Mouse (Mus musculus): ENCODE results near the gene Egr4. TPM values are rescaled to one million over a fixed set of nuclear protein-coding genes. Genes with fewer than 3 reads are reported as not detected.

The Egr4 gene
- polyA plus RNA-seq, 1 experiment from 2014 or later = not detected

GRCm38 (mm10) chr6:85491606-85492005 lies 21.8 kb downstream of the Egr4 start:
- no peak for ATAC-seq (ENCODE audit: insufficient read depth)
- no peak overlapping the region for H3K4me2 ChIP-seq
- H3K36me3 ChIP-seq (replicated peaks) = no peaks in the 10 kb centered on the region
- H3K9me3 ChIP-seq (replicated peaks) = no peaks in the 10 kb centered on the region
- no peaks in the 10 kb centered on the region for H3K4me1 ChIP-seq (replicated peaks)
- 0 out of 2 replicates have a peak, but pooled peaks cover 4% of the 10 kb centered on the region for H3K27me3 ChIP-seq
- H3K27ac ChIP-seq (replicated peaks) = no peak overlapping the region
- H3K4me3 ChIP-seq (replicated peaks) = no peak overlapping the region
- WGBS (ENCODE audit: insufficient replicate concordance) = 48% methylated on average over 3 of the region's 3 CpGs
- no peak overlapping the region for H3K9ac ChIP-seq

GRCm38 (mm10) chr6:85490252-85490651 lies 23.1 kb downstream of the Egr4 start:
- no peak overlapping the region for H3K4me2 ChIP-seq
- no peaks in the 10 kb centered on the region for H3K4me1 ChIP-seq (replicated peaks)
- no peak overlapping the region for H3K27ac ChIP-seq (replicated peaks)
- 63% methylated on average over 4 of the region's 4 CpGs for WGBS (ENCODE audit: insufficient replicate concordance)
- H3K9me3 ChIP-seq (replicated peaks) = no peaks in the 10 kb centered on the region
- H3K9ac ChIP-seq = no peak overlapping the region
- H3K27me3 ChIP-seq = peaks cover 18% of the 10 kb centered on the region
- no peak for ATAC-seq (ENCODE audit: insufficient read depth)
- H3K4me3 ChIP-seq (replicated peaks) = no peak overlapping the region
- no peaks in the 10 kb centered on the region for H3K36me3 ChIP-seq (replicated peaks)

- Histone ChIP-seq H3K9ac (no peak overlapping the region), H3K36me3 (replicated peaks) (no peaks in the 10 kb centered on the region), H3K4me1 (replicated peaks) (no peaks in the 10 kb centered on the region), H3K4me3 (replicated peaks) (no peak overlapping the region), H3K27me3 (peaks cover 23% of the 10 kb centered on the region), H3K4me2 (no peak overlapping the region), H3K9me3 (replicated peaks) (no peaks in the 10 kb centered on the region), H3K27ac (replicated peaks) (no peak overlapping the region)
- WGBS (ENCODE audit: insufficient replicate concordance) = 53% methylated on average over 3 of the region's 3 CpGs
- no peak for ATAC-seq (ENCODE audit: insufficient read depth)
These were observed 23.7 kb downstream of the Egr4 start for GRCm38 (mm10) chr6:85489717-85490116.

- no peak overlapping the region for H3K4me2 ChIP-seq
- H3K9me3 ChIP-seq (replicated peaks) = no peaks in the 10 kb centered on the region
- no peaks in the 10 kb centered on the region; the same call in 1 of the 2 replicates for H3K4me1 ChIP-seq (replicated peaks)
- no peak for ATAC-seq (ENCODE audit: insufficient read depth)
- no peak overlapping the region for H3K9ac ChIP-seq
- H3K36me3 ChIP-seq (replicated peaks) = no peaks in the 10 kb centered on the region
- no peak overlapping the region for H3K27ac ChIP-seq (replicated peaks)
- 63% methylated on average over 4 of the region's 4 CpGs for WGBS (ENCODE audit: insufficient replicate concordance)
- no peak overlapping the region for H3K4me3 ChIP-seq (replicated peaks)
- peaks cover 35% of the 10 kb centered on the region for H3K27me3 ChIP-seq
These were observed 24.9 kb downstream of the Egr4 start for GRCm38 (mm10) chr6:85488510-85488909.

- no peak overlapping the region for H3K4me2 ChIP-seq
- H3K4me3 ChIP-seq (replicated peaks) = no peak overlapping the region
- peaks cover 61% of the 10 kb centered on the region for H3K27me3 ChIP-seq
- no peaks in the 10 kb centered on the region for H3K36me3 ChIP-seq (replicated peaks)
- WGBS (ENCODE audit: insufficient replicate concordance) = 44% methylated on average over 2 of the region's 2 CpGs
- H3K9ac ChIP-seq = no peak overlapping the region
- H3K4me1 ChIP-seq (replicated peaks) = no peaks in the 10 kb centered on the region; the same call in 1 of the 2 replicates
- no peaks in the 10 kb centered on the region for H3K9me3 ChIP-seq (replicated peaks)
- no peak for ATAC-seq (ENCODE audit: insufficient read depth)
- H3K27ac ChIP-seq (replicated peaks) = no peak overlapping the region
These were observed 27.7 kb downstream of the Egr4 start for GRCm38 (mm10) chr6:85485738-85486137.

GRCm38 (mm10) chr6:85483843-85484721 lies 29.3 kb downstream of the Egr4 start:
- Histone ChIP-seq H3K9ac (no peak overlapping the region), H3K4me1 (replicated peaks) (no peaks in the 10 kb centered on the region; the same call in 1 of the 2 replicates), H3K36me3 (replicated peaks) (no peaks in the 10 kb centered on the region), H3K27ac (replicated peaks) (no peak overlapping the region), H3K27me3 (peaks cover 70% of the 10 kb centered on the region), H3K4me3 (replicated peaks) (peak overlapping the region; percentile 7; the same call in 1 of the 2 replicates), H3K9me3 (replicated peaks) (no peaks in the 10 kb centered on the region), H3K4me2 (peak overlapping the region; percentile 5; the same call in 1 of the 2 replicates)
- 5% methylated on average over 90 of the region's 92 CpGs for WGBS (ENCODE audit: insufficient replicate concordance)
- no peak for ATAC-seq (ENCODE audit: insufficient read depth)

- no peak for ATAC-seq (ENCODE audit: insufficient read depth)
- Histone ChIP-seq H3K4me3 (replicated peaks) (no peak overlapping the region), H3K4me2 (no peak overlapping the region), H3K27me3 (peaks cover 76% of the 10 kb centered on the region), H3K4me1 (replicated peaks) (no peaks in the 10 kb centered on the region; the same call in 1 of the 2 replicates), H3K36me3 (replicated peaks) (no peaks in the 10 kb centered on the region), H3K9me3 (replicated peaks) (no peaks in the 10 kb centered on the region), H3K9ac (no peak overlapping the region), H3K27ac (replicated peaks) (no peak overlapping the region)
- WGBS (ENCODE audit: insufficient replicate concordance) = 62% methylated on average over 16 of the region's 16 CpGs
These were observed 32.7 kb downstream of the Egr4 start for GRCm38 (mm10) chr6:85480685-85481084.

- H3K27me3 ChIP-seq = peaks cover 69% of the 10 kb centered on the region
- no peak overlapping the region for H3K4me2 ChIP-seq
- 72% methylated on average over 5 of the region's 5 CpGs for WGBS (ENCODE audit: insufficient replicate concordance)
- no peak overlapping the region for H3K27ac ChIP-seq (replicated peaks)
- H3K9ac ChIP-seq = no peak overlapping the region
- no peaks in the 10 kb centered on the region; the same call in 1 of the 2 replicates for H3K4me1 ChIP-seq (replicated peaks)
- H3K4me3 ChIP-seq (replicated peaks) = no peak overlapping the region
- H3K9me3 ChIP-seq (replicated peaks) = no peaks in the 10 kb centered on the region
- H3K36me3 ChIP-seq (replicated peaks) = no peaks in the 10 kb centered on the region
- ATAC-seq (ENCODE audit: insufficient read depth) = no peak
These were observed 33.4 kb downstream of the Egr4 start for GRCm38 (mm10) chr6:85479979-85480378.

- Histone ChIP-seq H3K36me3 (replicated peaks) (no peaks in the 10 kb centered on the region), H3K4me3 (replicated peaks) (no peak overlapping the region), H3K4me1 (replicated peaks) (no peaks in the 10 kb centered on the region), H3K9ac (no peak overlapping the region), H3K9me3 (replicated peaks) (no peaks in the 10 kb centered on the region), H3K27ac (replicated peaks) (no peak overlapping the region), H3K27me3 (peaks cover 54% of the 10 kb centered on the region), H3K4me2 (no peak overlapping the region)
- 40% methylated on average over 14 of the region's 14 CpGs for WGBS (ENCODE audit: insufficient replicate concordance)
- no peak for ATAC-seq (ENCODE audit: insufficient read depth)
These were observed 35.0 kb downstream of the Egr4 start for GRCm38 (mm10) chr6:85478416-85478815.

- Histone ChIP-seq H3K27ac (replicated peaks) (no peak overlapping the region), H3K27me3 (peaks cover 48% of the 10 kb centered on the region), H3K9me3 (replicated peaks) (no peaks in the 10 kb centered on the region), H3K36me3 (replicated peaks) (no peaks in the 10 kb centered on the region), H3K9ac (no peak overlapping the region), H3K4me3 (replicated peaks) (no peak overlapping the region), H3K4me2 (no peak overlapping the region), H3K4me1 (replicated peaks) (no peaks in the 10 kb centered on the region)
- WGBS (ENCODE audit: insufficient replicate concordance) = 36% methylated on average over 10 of the region's 10 CpGs
- no peak for ATAC-seq (ENCODE audit: insufficient read depth)
These were observed 35.9 kb downstream of the Egr4 start for GRCm38 (mm10) chr6:85477366-85477917.

- no peak overlapping the region for H3K4me3 ChIP-seq (replicated peaks)
- H3K27me3 ChIP-seq = peaks cover 32% of the 10 kb centered on the region
- WGBS (ENCODE audit: insufficient replicate concordance) = 50% methylated on average over 3 of the region's 3 CpGs
These were observed 37.8 kb downstream of the Egr4 start for GRCm38 (mm10) chr6:85475581-85475980.

More at GRCm38 (mm10) chr6:85475581-85475980, 37.8 kb downstream of the Egr4 start:
- Histone ChIP-seq H3K27ac (replicated peaks) (no peak overlapping the region), H3K36me3 (replicated peaks) (no peaks in the 10 kb centered on the region), H3K4me1 (replicated peaks) (no peaks in the 10 kb centered on the region), H3K4me2 (no peak overlapping the region), H3K9ac (no peak overlapping the region), H3K9me3 (replicated peaks) (no peaks in the 10 kb centered on the region)
- no peak for ATAC-seq (ENCODE audit: insufficient read depth)

Data from liver, embryonic 15.5 days (tissue).